ENCODE assay signal across 7 mouse cellular contexts in the genomic region with DNA sequence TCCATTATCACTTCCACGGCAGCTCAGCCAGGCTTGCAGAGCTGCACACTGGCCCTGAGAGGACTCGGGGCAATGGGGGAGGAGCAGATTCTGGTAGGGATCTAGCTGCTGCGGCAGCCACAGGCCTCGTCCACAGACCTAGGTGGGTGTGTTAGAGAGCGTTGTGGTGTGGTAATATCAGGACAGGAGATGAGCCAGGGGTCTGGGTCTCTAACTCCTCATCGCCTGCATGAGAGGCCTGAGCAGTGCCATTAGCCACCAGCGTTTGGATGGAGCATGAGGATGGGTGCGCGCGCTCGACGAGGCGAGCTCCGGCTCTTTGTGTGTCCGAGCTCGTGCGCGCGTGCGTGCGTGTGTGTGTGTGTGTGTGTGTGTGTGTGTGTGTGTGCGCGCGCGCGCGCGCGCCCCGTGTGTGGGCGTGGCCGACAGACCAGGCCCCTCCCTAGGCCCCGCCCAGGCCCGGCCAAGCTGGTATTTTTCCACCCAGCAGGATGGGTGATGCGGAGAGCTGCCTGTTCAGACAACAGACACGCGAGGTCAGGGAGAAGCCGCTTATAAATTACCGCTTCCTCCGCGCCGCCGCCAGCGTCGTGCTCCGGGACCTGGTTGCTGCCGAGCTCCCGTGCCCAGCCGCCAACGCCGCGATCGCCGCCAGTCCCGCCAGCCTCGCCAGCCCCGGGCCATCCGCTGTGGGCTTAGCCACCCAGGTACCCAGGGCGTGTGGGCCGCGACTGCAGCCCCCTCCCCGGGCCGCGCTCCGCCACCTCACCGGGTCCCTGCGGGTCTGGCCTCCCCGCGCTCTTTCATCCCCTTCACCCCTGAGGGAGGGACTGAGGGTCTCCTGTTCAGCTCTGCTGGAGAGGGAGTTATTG. TPM values are rescaled to one million over a fixed set of nuclear protein-coding genes. Genes with fewer than 3 reads are reported as not detected.
DNase-seq lines count a peak whose midpoint lies in the region; ATAC-seq and TF ChIP-seq lines count a peak whose summit lies in the region.

A gene (plus strand): TSS at position 452 of the 872 bp plus-strand sequence.

- H3K9ac ChIP-seq in embryonic facial prominence, embryonic 13.5 days, result peak within 1 kb of the TSS; percentile 91
- H3K9ac ChIP-seq in heart, adult 2 months (ENCODE audit: low read depth, low read length), result peak within 1 kb of the TSS; percentile 100
- H3K9ac ChIP-seq in limb, embryonic 13.5 days, result peak within 1 kb of the TSS; percentile 89
- H3K9ac ChIP-seq in midbrain, embryonic 16.5 days (ENCODE audit: low read depth, low read length), result peak within 1 kb of the TSS; percentile 99

- peak; percentile 84 for ATAC-seq in embryonic facial prominence, embryonic 13.5 days (ENCODE audit: insufficient number of reproducible peaks, insufficient read depth, low FRiP score, low TSS enrichment, low read depth)
- ATAC-seq in limb, embryonic 13.5 days (ENCODE audit: low FRiP score, low read depth), result peak; percentile 84
- peak; percentile 88 for ATAC-seq in midbrain, embryonic 16.5 days

- H3K79me2 ChIP-seq in heart, adult 2 months (replicated peaks; ENCODE audit: control insufficient read depth, insufficient read depth, low read length), result peaks cover 2% of the 10 kb centered on the region

- H3K4me1 ChIP-seq in embryonic facial prominence, embryonic 13.5 days, result peaks cover 52% of the 10 kb centered on the region
- H3K4me1 ChIP-seq in heart, adult 2 months (ENCODE audit: control insufficient read depth, insufficient read depth, low read length), result peaks cover 11% of the 10 kb centered on the region
- H3K4me1 ChIP-seq in limb, embryonic 13.5 days, result peaks cover 46% of the 10 kb centered on the region
- H3K4me1 ChIP-seq in midbrain, embryonic 16.5 days (ENCODE audit: control insufficient read depth, insufficient read depth, low read length), result peaks cover 32% of the 10 kb centered on the region

- intact Hi-C loops in heart, adult 2 months (cut with DNase I), result loop anchor here (2.0 to 5.0 kb wide), 5 partner anchors 31 to 157 kb away; no protein-coding TSS in a partner anchor

- DNase-seq in adrenal gland, postnatal 36 days, result peak; percentile 95 to 97
- peak; percentile 93 for DNase-seq in heart, adult 2 months
- peak; percentile 86 to 92 for DNase-seq in kidney, adult 8-10 months
- DNase-seq in spleen, postnatal 10 days (ENCODE audit: low spot score in 2 of 2), result peak; percentile 80 to 91

- H3K4me3 ChIP-seq in embryonic facial prominence, embryonic 13.5 days, result peak within 1 kb of the TSS; percentile 94
- H3K4me3 ChIP-seq in heart, adult 2 months, result peak within 1 kb of the TSS; percentile 88
- peak within 1 kb of the TSS; percentile 92 for H3K4me3 ChIP-seq in limb, embryonic 13.5 days
- peak within 1 kb of the TSS; percentile 94 for H3K4me3 ChIP-seq in midbrain, embryonic 16.5 days (ENCODE audit: low read depth, low read length)

- peak; percentile 71; the same call in 1 of the 2 replicates for TF ChIP-seq EP300 in heart, adult 2 months (IDR thresholded peaks at IDR 0.05; ENCODE audit: insufficient read depth, low read depth, low read length)

- TF ChIP-seq CTCF in heart, adult 2 months (IDR thresholded peaks at IDR 0.05), result no peak

- TF ChIP-seq POLR2A in heart, adult 2 months (IDR thresholded peaks at IDR 0.05; ENCODE audit: insufficient read depth, low read depth, low read length), result peak; percentile 92

- peak within 1 kb of the TSS; percentile 96 for H3K4me2 ChIP-seq in embryonic facial prominence, embryonic 13.5 days
- H3K4me2 ChIP-seq in limb, embryonic 13.5 days (replicated peaks), result peak within 1 kb of the TSS; percentile 96
- H3K4me2 ChIP-seq in midbrain, embryonic 16.5 days (ENCODE audit: low read length), result peak within 1 kb of the TSS; percentile 94

- no peaks in the 10 kb centered on the region for H3K9me3 ChIP-seq in embryonic facial prominence, embryonic 13.5 days
- no peaks in the 10 kb centered on the region for H3K9me3 ChIP-seq in limb, embryonic 13.5 days
- H3K9me3 ChIP-seq in midbrain, embryonic 16.5 days (replicated peaks; ENCODE audit: control insufficient read depth, low read length, poor library complexity, severe bottlenecking), result no peaks in the 10 kb centered on the region

- H3K36me3 ChIP-seq in embryonic facial prominence, embryonic 13.5 days, result no peaks in the 10 kb centered on the region
- H3K36me3 ChIP-seq in heart, adult 2 months (ENCODE audit: control insufficient read depth, insufficient read depth, low read length), result no peaks in the 10 kb centered on the region; the same call in 1 of the 2 replicates
- no peaks in the 10 kb centered on the region for H3K36me3 ChIP-seq in limb, embryonic 13.5 days
- H3K36me3 ChIP-seq in midbrain, embryonic 16.5 days (ENCODE audit: control insufficient read depth, insufficient read depth, low read length), result no peaks in the 10 kb centered on the region

- 1% methylated on average over 63 of the region's 69 CpGs for WGBS in embryonic facial prominence, embryonic 13.5 days
- 1% methylated on average over 67 of the region's 69 CpGs for WGBS in heart, adult 2 months
- WGBS in limb, embryonic 13.5 days, result under 1% methylated on average over 61 of the region's 69 CpGs
- 1% methylated on average over 66 of the region's 69 CpGs for WGBS in midbrain, embryonic 16.5 days

- H3K27me3 ChIP-seq in embryonic facial prominence, embryonic 13.5 days, result no peaks in the 10 kb centered on the region
- no peaks in the 10 kb centered on the region for H3K27me3 ChIP-seq in heart, adult 2 months (ENCODE audit: control insufficient read depth, insufficient read depth, low read length)
- no peaks in the 10 kb centered on the region for H3K27me3 ChIP-seq in limb, embryonic 13.5 days
- H3K27me3 ChIP-seq in midbrain, embryonic 16.5 days (ENCODE audit: control insufficient read depth, insufficient read depth, low read depth, low read length), result no peaks in the 10 kb centered on the region

- peak within 1 kb of the TSS; percentile 93 for H3K27ac ChIP-seq in embryonic facial prominence, embryonic 13.5 days
- peak within 1 kb of the TSS; percentile 98 for H3K27ac ChIP-seq in heart, adult 2 months
- H3K27ac ChIP-seq in limb, embryonic 13.5 days, result peak within 1 kb of the TSS; percentile 85
- peak within 1 kb of the TSS; percentile 99 for H3K27ac ChIP-seq in midbrain, embryonic 16.5 days (ENCODE audit: low read length)

RNA-seq across cellular contexts. Expression of the gene that starts here (rescaled TPM):
- total RNA-seq in adrenal gland, postnatal 36 days (2021), result 100 to 1,000 TPM; 331 to 678 TPM
- 71.4 and 72.2 TPM in 2 replicates for polyA plus RNA-seq in embryonic facial prominence, embryonic 13.5 days (2015; fragmentation: Nextera tagmentation; extraction: Ambion mirVana)
- total RNA-seq in heart, adult 2 months (2021), result 10 to 100 TPM; 56.4 to 96.9 TPM
- polyA plus RNA-seq in heart, adult 2 months (2012; rRNA removed), result 86.2 and 118 TPM in 2 replicates
- polyA plus RNA-seq in limb, embryonic 13.5 days (2015; fragmentation: Nextera tagmentation; extraction: Ambion mirVana), result 48.7 and 51.1 TPM in 2 replicates
- polyA plus RNA-seq in midbrain, embryonic 16.5 days (2015; fragmentation: Nextera tagmentation; extraction: Ambion mirVana), result 117 and 125 TPM in 2 replicates

Comparison
In these comparisons a context has a peak if more than half of its experiments do, and no peak if none do; other contexts are left out.
1. Peak in every context shown above with its lines: DNase-seq, ATAC-seq, H3K4me3 ChIP-seq and H3K27ac ChIP-seq.